ENCODE assay signal across 16 mouse cellular contexts in the genomic region with DNA sequence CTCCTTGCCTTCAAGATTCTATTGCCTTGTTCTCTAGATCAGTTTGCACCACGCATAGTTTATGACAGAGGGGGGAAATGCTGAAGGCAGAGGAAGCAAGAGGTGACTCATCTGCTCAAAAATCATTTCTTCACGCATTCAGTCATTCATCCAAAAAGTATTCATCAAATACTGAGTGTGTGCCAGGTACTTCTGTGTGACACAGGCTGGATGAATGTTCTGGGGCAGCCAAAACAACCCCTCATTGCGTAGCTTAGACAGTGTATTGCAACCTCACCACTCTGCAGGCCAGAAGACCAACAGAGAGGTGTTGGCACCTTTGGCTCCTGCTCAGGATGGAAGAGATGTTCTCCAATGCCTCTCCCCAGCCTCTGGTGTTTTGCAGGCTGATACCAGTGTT.
"Had no signal": no experiment of that assay in that cellular context is flagged by ENCODE, and none has a peak within 500 bp of the region (broad histone marks: within the 10 kb centered on the region; RNA-seq: fewer than 3 reads in every experiment).

No protein-coding gene starts in this region.

- DNase-seq: lung, adult 2 months; lung, postnatal 14 days; lung, postnatal 36 days; right cerebral cortex, postnatal 14 days; thymus, adult 2 months; thymus, postnatal 36 days had no signal

- H3K9ac ChIP-seq: lung, embryonic 15.5 days; midbrain, embryonic 13.5 days; midbrain, embryonic 15.5 days; neural tube, embryonic 12.5 days; stomach, embryonic 15.5 days had no signal

- H3K36me3 ChIP-seq: lung, embryonic 15.5 days; midbrain, embryonic 13.5 days; midbrain, embryonic 15.5 days; neural tube, embryonic 12.5 days; stomach, embryonic 15.5 days had no signal

- H3K4me2 ChIP-seq: lung, embryonic 15.5 days; midbrain, embryonic 11.5 days; midbrain, embryonic 13.5 days; midbrain, embryonic 15.5 days; neural tube, embryonic 12.5 days; stomach, embryonic 15.5 days had no signal

- ATAC-seq: lung, postnatal 0 days; midbrain, embryonic 13.5 days; midbrain, embryonic 15.5 days had no signal

- H3K27ac ChIP-seq: lung, embryonic 15.5 days; macrophage; midbrain, embryonic 13.5 days; midbrain, embryonic 15.5 days; neural tube, embryonic 12.5 days; stomach, embryonic 15.5 days; stomach, postnatal 0 days had no signal

- H3K4me1 ChIP-seq: lung, embryonic 15.5 days; megakaryocyte, embryonic 14.5 days; midbrain, embryonic 15.5 days; neural tube, embryonic 12.5 days; stomach, embryonic 15.5 days had no signal

- H3K27me3 ChIP-seq: lung, embryonic 15.5 days; megakaryocyte, embryonic 14.5 days; midbrain, embryonic 13.5 days; midbrain, embryonic 15.5 days; neural tube, embryonic 12.5 days; stomach, embryonic 15.5 days had no signal

- H3K4me3 ChIP-seq: lung, embryonic 15.5 days; megakaryocyte, embryonic 14.5 days; midbrain, embryonic 13.5 days; midbrain, embryonic 15.5 days; neural tube, embryonic 12.5 days; stomach, embryonic 15.5 days had no signal

- H3K9me3 ChIP-seq: lung, embryonic 15.5 days; midbrain, embryonic 13.5 days; midbrain, embryonic 15.5 days; neural tube, embryonic 12.5 days; stomach, embryonic 15.5 days had no signal
